Mouse (Mus musculus): ENCODE measurements at regions not wholly inside any gene's neighbourhood (a gene's known extent, or its start where the extent isn't known, plus 50 kb on each side); places are given as distances from the start of the nearest gene placed in this dataset.

- no peaks in the 10 kb centered on the region for H3K9me3 ChIP-seq (replicated peaks)
- no peaks in the 10 kb centered on the region for H3K36me3 ChIP-seq (replicated peaks)
- H3K27me3 ChIP-seq (ENCODE audit: insufficient read depth, low read length) = peaks cover 11% of the 10 kb centered on the region; the same call in 1 of the 2 replicates
- no peak overlapping the region for H3K4me3 ChIP-seq (ENCODE audit: low read depth, low read length)
- TF ChIP-seq GATA1 (IDR thresholded peaks at IDR 0.05; ENCODE audit: borderline replicate concordance, low read length) (no peak), POLR2AphosphoS5 (IDR thresholded peaks at IDR 0.05; ENCODE audit: insufficient replicate concordance, low read depth, low read length) (no peak), GATA2 (IDR thresholded peaks at IDR 0.05; ENCODE audit: borderline replicate concordance, low read depth, low read length) (no peak), CTCF (IDR thresholded peaks at IDR 0.05; ENCODE audit: low read depth, low read length) (no peak), TAL1 (conservative IDR thresholded peaks at IDR 0.05; ENCODE audit: low read depth, low read length) (no peak)
- ATAC-seq (ENCODE audit: extremely low read depth, insufficient number of reproducible peaks, low FRiP score, poor library complexity, severe bottlenecking) (no peak), DNase-seq (ENCODE audit: low spot score) (no peak)
- H3K4me1 ChIP-seq (ENCODE audit: insufficient read depth, low read depth, low read length) = peaks cover 13% of the 10 kb centered on the region; the same call in 1 of the 2 replicates
Measured at GRCm38 (mm10) chr8:26595431-26596018, 381.6 kb upstream of the Zfp703 start.

DNA sequence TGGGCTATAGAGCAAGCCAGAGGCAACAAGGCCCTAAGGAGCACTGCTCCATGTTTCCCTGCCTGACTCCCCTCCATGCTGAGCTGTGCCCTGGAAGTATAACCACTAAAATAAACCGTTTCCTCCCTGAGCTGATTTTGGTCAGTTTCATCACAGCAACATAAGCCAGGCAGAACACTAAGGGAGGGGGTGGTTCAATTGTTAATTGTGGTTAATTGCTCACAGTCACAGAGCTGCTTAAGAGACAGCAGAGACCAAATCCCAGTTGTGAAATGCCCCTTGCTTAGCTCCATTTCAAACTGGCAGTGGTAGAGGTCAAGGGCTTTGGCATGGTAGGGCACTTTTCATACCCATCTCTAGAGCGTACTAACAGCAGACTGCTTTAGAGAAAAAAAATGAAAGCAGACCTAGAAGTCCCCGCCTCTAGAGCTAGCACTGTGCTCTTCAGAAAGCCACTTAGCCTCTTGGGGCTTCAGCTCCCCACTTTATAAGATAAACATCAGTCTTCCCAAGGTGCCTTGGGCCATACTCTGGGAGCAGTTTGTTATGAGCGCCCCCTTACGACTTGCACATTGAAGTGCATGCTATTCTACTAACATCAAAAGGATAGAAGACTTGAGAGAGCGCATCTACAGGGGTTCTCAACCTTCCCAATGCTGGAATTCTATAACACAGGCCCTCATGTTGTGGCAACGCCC is 380.3 kb upstream of the Zfp703 start:
- H3K4me3 ChIP-seq (ENCODE audit: low read depth, low read length) = no peak overlapping the region
- no peaks in the 10 kb centered on the region for H3K9me3 ChIP-seq (replicated peaks)
- no peaks in the 10 kb centered on the region for H3K36me3 ChIP-seq (replicated peaks)
- peaks cover 9% of the 10 kb centered on the region for H3K27me3 ChIP-seq (ENCODE audit: insufficient read depth, low read length)
- TF ChIP-seq GATA2 (IDR thresholded peaks at IDR 0.05; ENCODE audit: borderline replicate concordance, low read depth, low read length) = no peak
- TF ChIP-seq TAL1 (conservative IDR thresholded peaks at IDR 0.05; ENCODE audit: low read depth, low read length) = no peak
- no peak for TF ChIP-seq GATA1 (IDR thresholded peaks at IDR 0.05; ENCODE audit: borderline replicate concordance, low read length)
- no peak for TF ChIP-seq POLR2AphosphoS5 (IDR thresholded peaks at IDR 0.05; ENCODE audit: insufficient replicate concordance, low read depth, low read length)
- TF ChIP-seq CTCF (IDR thresholded peaks at IDR 0.05; ENCODE audit: low read depth, low read length) = no peak
- DNase-seq (ENCODE audit: low spot score) = no peak
- peaks cover 13% of the 10 kb centered on the region; the same call in 1 of the 2 replicates for H3K4me1 ChIP-seq (ENCODE audit: insufficient read depth, low read depth, low read length)
- no peak for ATAC-seq (ENCODE audit: extremely low read depth, insufficient number of reproducible peaks, low FRiP score, poor library complexity, severe bottlenecking)

- H3K9me3 ChIP-seq (replicated peaks) = no peaks in the 10 kb centered on the region
- ATAC-seq (ENCODE audit: extremely low read depth, insufficient number of reproducible peaks, low FRiP score, poor library complexity, severe bottlenecking) (no peak), DNase-seq (ENCODE audit: low spot score) (no peak)
- H3K27me3 ChIP-seq (ENCODE audit: insufficient read depth, low read length) = peaks cover 6% of the 10 kb centered on the region
- no peak overlapping the region for H3K4me3 ChIP-seq (ENCODE audit: low read depth, low read length)
- no peaks in the 10 kb centered on the region for H3K36me3 ChIP-seq (replicated peaks)
- no peak for TF ChIP-seq TAL1 (conservative IDR thresholded peaks at IDR 0.05; ENCODE audit: low read depth, low read length)
- H3K4me1 ChIP-seq (ENCODE audit: insufficient read depth, low read depth, low read length) = peaks cover 8% of the 10 kb centered on the region; the same call in 1 of the 2 replicates
Measured at GRCm38 (mm10) chr8:26598520-26598919, 378.6 kb upstream of the Zfp703 start.

DNA sequence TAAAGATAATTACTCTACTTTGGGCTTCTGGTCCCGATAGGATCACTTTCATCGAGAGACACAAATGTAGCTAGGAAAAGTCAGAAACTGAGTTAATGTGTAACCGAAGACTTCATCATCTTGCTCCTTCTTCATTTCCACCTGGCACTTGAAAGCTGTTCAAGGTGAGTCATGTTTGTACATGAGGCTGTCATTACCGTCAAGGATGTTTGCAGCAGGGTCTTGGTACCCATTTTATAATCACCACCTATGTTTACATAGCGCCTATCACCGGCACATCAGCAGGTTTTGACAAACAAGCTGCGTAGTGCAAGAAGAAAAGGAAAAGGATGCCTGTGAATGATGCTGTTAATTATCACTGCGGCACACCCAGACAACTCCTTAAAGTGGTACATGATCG is 377.0 kb upstream of the Zfp703 start:
- Histone ChIP-seq H3K27me3 (ENCODE audit: insufficient read depth, low read length) (peaks cover 11% of the 10 kb centered on the region; the same call in 1 of the 2 replicates), H3K4me1 (ENCODE audit: insufficient read depth, low read depth, low read length) (peaks cover 8% of the 10 kb centered on the region; the same call in 1 of the 2 replicates), H3K9me3 (replicated peaks) (no peaks in the 10 kb centered on the region), H3K4me3 (ENCODE audit: low read depth, low read length) (no peak overlapping the region), H3K36me3 (replicated peaks) (no peaks in the 10 kb centered on the region)
- TF ChIP-seq TAL1 (conservative IDR thresholded peaks at IDR 0.05; ENCODE audit: low read depth, low read length) = no peak
- no peak for TF ChIP-seq GATA2 (IDR thresholded peaks at IDR 0.05; ENCODE audit: borderline replicate concordance, low read depth, low read length)
- TF ChIP-seq GATA1 (IDR thresholded peaks at IDR 0.05; ENCODE audit: borderline replicate concordance, low read length) = no peak
- TF ChIP-seq CTCF (IDR thresholded peaks at IDR 0.05; ENCODE audit: low read depth, low read length) = no peak
- no peak for TF ChIP-seq POLR2AphosphoS5 (IDR thresholded peaks at IDR 0.05; ENCODE audit: insufficient replicate concordance, low read depth, low read length)
- ATAC-seq (ENCODE audit: extremely low read depth, insufficient number of reproducible peaks, low FRiP score, poor library complexity, severe bottlenecking) (no peak), DNase-seq (ENCODE audit: low spot score) (no peak)

DNA sequence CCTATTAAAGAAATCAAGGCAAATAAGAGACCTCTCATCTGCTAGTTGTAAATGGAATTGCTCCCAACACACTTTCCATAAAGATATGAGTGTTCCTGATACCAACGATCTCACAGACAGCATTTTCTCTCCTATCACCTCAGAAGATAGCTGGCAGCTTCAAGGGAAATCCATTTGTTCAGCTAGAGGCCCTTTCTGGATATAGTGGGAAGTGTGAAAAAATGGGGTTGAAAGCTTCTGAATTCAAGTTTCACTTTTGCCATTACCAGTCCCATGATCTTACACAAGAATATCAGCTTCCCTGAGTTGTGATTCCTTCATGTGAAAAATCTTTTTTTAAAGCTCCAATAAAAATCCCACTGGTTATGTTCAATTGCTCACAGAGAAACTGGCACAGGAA is 369.1 kb upstream of the Zfp703 start:
- Histone ChIP-seq H3K36me3 (replicated peaks) (no peaks in the 10 kb centered on the region), H3K4me1 (ENCODE audit: insufficient read depth, low read depth, low read length) (peaks cover 5% of the 10 kb centered on the region; the same call in 1 of the 2 replicates), H3K4me3 (ENCODE audit: low read depth, low read length) (no peak overlapping the region), H3K27me3 (ENCODE audit: insufficient read depth, low read length) (peaks cover 4% of the 10 kb centered on the region; the same call in 1 of the 2 replicates), H3K9me3 (replicated peaks) (no peaks in the 10 kb centered on the region)
- ATAC-seq (ENCODE audit: extremely low read depth, insufficient number of reproducible peaks, low FRiP score, poor library complexity, severe bottlenecking) (no peak), DNase-seq (ENCODE audit: low spot score) (no peak)
- TF ChIP-seq CTCF (IDR thresholded peaks at IDR 0.05; ENCODE audit: low read depth, low read length) (no peak), TAL1 (conservative IDR thresholded peaks at IDR 0.05; ENCODE audit: low read depth, low read length) (no peak), GATA2 (IDR thresholded peaks at IDR 0.05; ENCODE audit: borderline replicate concordance, low read depth, low read length) (no peak), GATA1 (IDR thresholded peaks at IDR 0.05; ENCODE audit: borderline replicate concordance, low read length) (no peak), POLR2AphosphoS5 (IDR thresholded peaks at IDR 0.05; ENCODE audit: insufficient replicate concordance, low read depth, low read length) (no peak)

- Histone ChIP-seq H3K9me3 (replicated peaks) (no peaks in the 10 kb centered on the region), H3K27me3 (ENCODE audit: insufficient read depth, low read length) (peaks cover 4% of the 10 kb centered on the region; the same call in 1 of the 2 replicates), H3K36me3 (replicated peaks) (no peaks in the 10 kb centered on the region), H3K4me1 (ENCODE audit: insufficient read depth, low read depth, low read length) (peaks cover 5% of the 10 kb centered on the region; the same call in 1 of the 2 replicates), H3K4me3 (ENCODE audit: low read depth, low read length) (no peak overlapping the region)
- DNase-seq (ENCODE audit: low spot score) = no peak
- ATAC-seq (ENCODE audit: extremely low read depth, insufficient number of reproducible peaks, low FRiP score, poor library complexity, severe bottlenecking) = no peak
- no peak for TF ChIP-seq TAL1 (conservative IDR thresholded peaks at IDR 0.05; ENCODE audit: low read depth, low read length)
Measured at GRCm38 (mm10) chr8:26608588-26608987, 368.5 kb upstream of the Zfp703 start.
